Mouse (Mus musculus): ENCODE results near the gene Arl4d. TPM values are rescaled to one million over a fixed set of nuclear protein-coding genes. Genes with fewer than 3 reads are reported as not detected.

Arl4d gene
- polyA plus RNA-seq, 1 experiment from 2014 or later, result 4.3 TPM

- ATAC-seq (replicated peaks; ENCODE audit: insufficient number of reproducible peaks, low FRiP score, low TSS enrichment, low read depth), result no peak
- no peak overlapping the region for H3K4me2 ChIP-seq (ENCODE audit: low read depth, low read length)
- 33% methylated on average over 5 of the region's 5 CpGs for WGBS
These were observed 38.7 kb downstream of the Arl4d start for GRCm38 (mm10) chr11:101704081-101704480.

GRCm38 (mm10) chr11:101706764-101707448, 41.6 kb downstream of the Arl4d start:
- H3K9ac ChIP-seq (replicated peaks; ENCODE audit: low read length), result no peak overlapping the region
- WGBS, result 73% methylated on average over 10 of the region's 10 CpGs
- peak; percentile 44; the same call in 1 of the 2 replicates for ATAC-seq (replicated peaks; ENCODE audit: insufficient number of reproducible peaks, low FRiP score, low TSS enrichment, low read depth)

More at GRCm38 (mm10) chr11:101704081-101704480, 38.7 kb downstream of the Arl4d start:
- no peaks in the 10 kb centered on the region for H3K27me3 ChIP-seq (ENCODE audit: control insufficient read depth, insufficient read depth, low read length)
- DNase-seq (ENCODE audit: low spot score), result no peak
- H3K4me3 ChIP-seq (ENCODE audit: low read depth, low read length), result no peak overlapping the region
- peaks cover 4% of the 10 kb centered on the region; the same call in 1 of the 2 replicates for H3K4me1 ChIP-seq (ENCODE audit: control insufficient read depth, insufficient read depth, low read length)
- H3K9ac ChIP-seq (replicated peaks; ENCODE audit: low read length), result no peak overlapping the region
- H3K9me3 ChIP-seq (replicated peaks; ENCODE audit: control insufficient read depth, low read length), result no peaks in the 10 kb centered on the region
- no peak overlapping the region for H3K27ac ChIP-seq (replicated peaks; ENCODE audit: low read depth, low read length)
- H3K36me3 ChIP-seq (replicated peaks; ENCODE audit: control insufficient read depth, insufficient read depth, low read depth, low read length), result no peaks in the 10 kb centered on the region

GRCm38 (mm10) chr11:101708482-101708881, 43.1 kb downstream of the Arl4d start:
- DNase-seq (ENCODE audit: low spot score), result no peak
- no peak for ATAC-seq (replicated peaks; ENCODE audit: insufficient number of reproducible peaks, low FRiP score, low TSS enrichment, low read depth)
- Histone ChIP-seq H3K27ac (replicated peaks; ENCODE audit: low read depth, low read length) (no peak overlapping the region), H3K9ac (replicated peaks; ENCODE audit: low read length) (no peak overlapping the region), H3K4me2 (ENCODE audit: low read depth, low read length) (no peak overlapping the region), H3K4me3 (ENCODE audit: low read depth, low read length) (no peak overlapping the region), H3K27me3 (ENCODE audit: control insufficient read depth, insufficient read depth, low read length) (no peaks in the 10 kb centered on the region), H3K4me1 (ENCODE audit: control insufficient read depth, insufficient read depth, low read length) (no peaks in the 10 kb centered on the region), H3K36me3 (replicated peaks; ENCODE audit: control insufficient read depth, insufficient read depth, low read depth, low read length) (no peaks in the 10 kb centered on the region), H3K9me3 (replicated peaks; ENCODE audit: control insufficient read depth, low read length) (no peaks in the 10 kb centered on the region)
- 52% methylated on average over 5 of the region's 5 CpGs for WGBS

More at GRCm38 (mm10) chr11:101706764-101707448, 41.6 kb downstream of the Arl4d start:
- H3K36me3 ChIP-seq (replicated peaks; ENCODE audit: control insufficient read depth, insufficient read depth, low read depth, low read length), result no peaks in the 10 kb centered on the region
- H3K27me3 ChIP-seq (ENCODE audit: control insufficient read depth, insufficient read depth, low read length), result no peaks in the 10 kb centered on the region
- H3K9me3 ChIP-seq (replicated peaks; ENCODE audit: control insufficient read depth, low read length), result no peaks in the 10 kb centered on the region
- H3K4me2 ChIP-seq (ENCODE audit: low read depth, low read length), result no peak overlapping the region
- no peak overlapping the region for H3K27ac ChIP-seq (replicated peaks; ENCODE audit: low read depth, low read length)
- H3K4me1 ChIP-seq (ENCODE audit: control insufficient read depth, insufficient read depth, low read length), result no peaks in the 10 kb centered on the region
- DNase-seq (ENCODE audit: low spot score), result no peak
- no peak overlapping the region for H3K4me3 ChIP-seq (ENCODE audit: low read depth, low read length)

- Histone ChIP-seq H3K4me3 (ENCODE audit: low read depth, low read length) (no peak overlapping the region), H3K27ac (replicated peaks; ENCODE audit: low read depth, low read length) (no peak overlapping the region), H3K36me3 (replicated peaks; ENCODE audit: control insufficient read depth, insufficient read depth, low read depth, low read length) (no peaks in the 10 kb centered on the region), H3K9me3 (replicated peaks; ENCODE audit: control insufficient read depth, low read length) (no peaks in the 10 kb centered on the region), H3K9ac (replicated peaks; ENCODE audit: low read length) (no peak overlapping the region), H3K4me1 (ENCODE audit: control insufficient read depth, insufficient read depth, low read length) (no peaks in the 10 kb centered on the region), H3K27me3 (ENCODE audit: control insufficient read depth, insufficient read depth, low read length) (no peaks in the 10 kb centered on the region), H3K4me2 (ENCODE audit: low read depth, low read length) (no peak overlapping the region)
- WGBS, result 86% methylated on average over 9 of the region's 9 CpGs
- ATAC-seq (replicated peaks; ENCODE audit: insufficient number of reproducible peaks, low FRiP score, low TSS enrichment, low read depth), result no peak
- DNase-seq (ENCODE audit: low spot score), result no peak
These were observed 47.5 kb downstream of the Arl4d start for GRCm38 (mm10) chr11:101712811-101713210.

GRCm38 (mm10) chr11:101714012-101714411, 48.7 kb downstream of the Arl4d start:
- H3K27ac ChIP-seq (replicated peaks; ENCODE audit: low read depth, low read length), result no peak overlapping the region
- H3K4me3 ChIP-seq (ENCODE audit: low read depth, low read length), result no peak overlapping the region
- 83% methylated on average over 7 of the region's 7 CpGs for WGBS
- DNase-seq (ENCODE audit: low spot score) (no peak), ATAC-seq (replicated peaks; ENCODE audit: insufficient number of reproducible peaks, low FRiP score, low TSS enrichment, low read depth) (no peak)
- H3K36me3 ChIP-seq (replicated peaks; ENCODE audit: control insufficient read depth, insufficient read depth, low read depth, low read length), result no peaks in the 10 kb centered on the region
- no peak overlapping the region for H3K9ac ChIP-seq (replicated peaks; ENCODE audit: low read length)
- no peaks in the 10 kb centered on the region for H3K27me3 ChIP-seq (ENCODE audit: control insufficient read depth, insufficient read depth, low read length)
- H3K4me1 ChIP-seq (ENCODE audit: control insufficient read depth, insufficient read depth, low read length), result no peaks in the 10 kb centered on the region
- H3K9me3 ChIP-seq (replicated peaks; ENCODE audit: control insufficient read depth, low read length), result no peaks in the 10 kb centered on the region
- H3K4me2 ChIP-seq (ENCODE audit: low read depth, low read length), result no peak overlapping the region

Other genes starting within 250 kb of the Arl4d start
- gene Aarsd1, start 247.9 kb upstream of the Arl4d start, polyA plus RNA-seq (2014; fragmentation: Nextera tagmentation; extraction: Ambion mirVana), result 89.6 and 90.9 TPM in 2 replicates
- 10.1 and 12.8 TPM in 2 replicates for gene Gm27029, start 240.7 kb upstream of the Arl4d start, polyA plus RNA-seq (2014; fragmentation: Nextera tagmentation; extraction: Ambion mirVana)
- gene Rundc1, start 240.5 kb upstream of the Arl4d start, polyA plus RNA-seq (2014; fragmentation: Nextera tagmentation; extraction: Ambion mirVana), result 10.4 and 11.8 TPM in 2 replicates
- 3.5 and 3.9 TPM in 2 replicates for gene Ptges3l, start 240.2 kb upstream of the Arl4d start, polyA plus RNA-seq (2014; fragmentation: Nextera tagmentation; extraction: Ambion mirVana)
- 432 and 435 TPM in 2 replicates for gene Rpl27, start 223.2 kb upstream of the Arl4d start, polyA plus RNA-seq (2014; fragmentation: Nextera tagmentation; extraction: Ambion mirVana)
- 2.4 and 2.7 TPM in 2 replicates for gene Ifi35, start 217.1 kb upstream of the Arl4d start, polyA plus RNA-seq (2014; fragmentation: Nextera tagmentation; extraction: Ambion mirVana)
- gene Rnd2, start 200.5 kb upstream of the Arl4d start, polyA plus RNA-seq (2014; fragmentation: Nextera tagmentation; extraction: Ambion mirVana), result 9.4 and 10.2 TPM in 2 replicates
- gene Vat1, start 199.3 kb upstream of the Arl4d start, polyA plus RNA-seq (2014; fragmentation: Nextera tagmentation; extraction: Ambion mirVana), result 20.9 and 24.6 TPM in 2 replicates
- 21.4 and 24.7 TPM in 2 replicates for gene Brca1, start 113.6 kb upstream of the Arl4d start, polyA plus RNA-seq (2014; fragmentation: Nextera tagmentation; extraction: Ambion mirVana)
- gene Nbr1, start 113.4 kb upstream of the Arl4d start, polyA plus RNA-seq (2014; fragmentation: Nextera tagmentation; extraction: Ambion mirVana), result 69.2 and 74.1 TPM in 2 replicates
- gene Tmem106a, start 83.3 kb upstream of the Arl4d start, polyA plus RNA-seq (2014; fragmentation: Nextera tagmentation; extraction: Ambion mirVana), result 2.0 and 2.4 TPM in 2 replicates
- not detected in 2 replicates for gene Gm11634, start 66.3 kb upstream of the Arl4d start, polyA plus RNA-seq (2014; fragmentation: Nextera tagmentation; extraction: Ambion mirVana)
- gene Rdm1, start 38.3 kb upstream of the Arl4d start, polyA plus RNA-seq (2014; fragmentation: Nextera tagmentation; extraction: Ambion mirVana), result 37.3 and 43.0 TPM in 2 replicates
- 46.7 and 47.3 TPM in 2 replicates for gene Dhx8, start 67.4 kb downstream of the Arl4d start, polyA plus RNA-seq (2014; fragmentation: Nextera tagmentation; extraction: Ambion mirVana)
- 14.5 and 15.1 TPM in 2 replicates for gene Etv4, start 119.8 kb downstream of the Arl4d start, polyA plus RNA-seq (2014; fragmentation: Nextera tagmentation; extraction: Ambion mirVana)
- 4.9 and 6.0 TPM in 2 replicates for gene Meox1, start 228.8 kb downstream of the Arl4d start, polyA plus RNA-seq (2014; fragmentation: Nextera tagmentation; extraction: Ambion mirVana)

Measured in embryonic facial prominence, embryonic 11.5 days (tissue).